Mouse (Mus musculus) forebrain, embryonic 13.5 days (tissue): ENCODE measurements around the gene Zfp985. TPM values are rescaled to one million over a fixed set of nuclear protein-coding genes. Genes with fewer than 3 reads are reported as not detected.
"Not testable (repeated sequence)": the region's sequence is repeated elsewhere in the genome, so short reads cannot be mapped to it uniquely, and the experiment has no call there.

Experiments
- ATAC-seq: fragments of 200-750 bp; cut with Nextera tagmentation; 2 replicates; pipeline ENCODE4 v1.8.0; 2017
- H3K27ac ChIP-seq: fragments of 300-500 bp; sonication (generic); 2 replicates; pipeline ENCODE4 v1.5.1; 2015; ENCODE audit warnings: inconsistent platforms, mild to moderate bottlenecking, moderate library complexity
- H3K27me3 ChIP-seq: fragments of 300-500 bp; sonication (generic); 2 replicates; pipeline ENCODE4 v1.6.1; 2015; ENCODE audit warnings: mild to moderate bottlenecking, inconsistent platforms
- H3K36me3 ChIP-seq: fragments of 300-500 bp; sonication (generic); 2 replicates; pipeline ENCODE4 v1.6.1; 2015; ENCODE audit warnings: mild to moderate bottlenecking, inconsistent platforms; ENCODE audit not compliant: poor library complexity, severe bottlenecking
- H3K4me1 ChIP-seq: fragments of 300-500 bp; sonication (generic); 2 replicates; pipeline ENCODE4 v1.6.1; 2015; ENCODE audit warnings: inconsistent platforms
- H3K4me2 ChIP-seq: fragments of 300-500 bp; sonication (generic); 2 replicates; pipeline ENCODE4 v1.6.1; 2015; ENCODE audit warnings: inconsistent platforms, mild to moderate bottlenecking, moderate library complexity
- H3K4me3 ChIP-seq: fragments of 300-500 bp; sonication (generic); 2 replicates; pipeline ENCODE4 v1.5.1; 2015; ENCODE audit warnings: mild to moderate bottlenecking, inconsistent platforms
- H3K9ac ChIP-seq: fragments of 300-500 bp; sonication (generic); 2 replicates; pipeline ENCODE4 v1.6.1; 2015; ENCODE audit warnings: mild to moderate bottlenecking, inconsistent platforms
- H3K9me3 ChIP-seq: fragments of 300-500 bp; sonication (generic); replicated peaks from 2 replicates; pipeline ENCODE4 v1.6.1; 2016; ENCODE audit warnings: inconsistent platforms
- WGBS: fragments of 180-500 bp; shearing (Covaris S2); methylation state at CpG from one replicate; pipeline ENCODE4 v1.1.7; 2015; 5-methylcytosine and 5-hydroxymethylcytosine counted together
- polyA plus RNA-seq: library from polyadenylated mRNA; unstranded; fragments of >200 nt; fragmentation: Nextera tagmentation; extraction: Ambion mirVana; gene quantifications from 2 replicates; pipeline ENCODE4 v1.2.1, GENCODE M21; 2015

The Zfp985 gene
- polyA plus RNA-seq, 1 experiment from 2014 or later = 0.05 TPM

DNA sequence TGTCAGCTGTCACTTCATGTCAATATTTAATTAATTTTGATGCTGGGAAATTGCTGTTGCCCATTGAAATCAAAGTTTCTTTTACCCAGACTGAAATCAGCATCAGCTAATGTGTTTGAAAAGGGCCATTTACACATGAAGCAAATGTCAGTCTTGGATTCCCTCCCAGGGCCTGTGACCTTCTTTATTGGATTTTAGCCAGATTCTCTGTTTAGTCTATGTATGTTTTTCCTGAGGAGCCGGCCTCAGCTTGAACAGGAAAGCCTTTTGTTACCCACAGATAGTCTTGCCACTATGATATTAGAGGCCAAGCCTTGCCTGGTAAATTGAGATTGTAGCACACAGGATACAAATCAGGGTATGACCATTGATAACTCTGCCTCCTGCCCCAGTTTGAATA is 6.0 kb downstream of the Zfp985 start:
- H3K9me3 ChIP-seq = peaks cover 23% of the 10 kb centered on the region; the same call in 1 of the 2 replicates
- H3K27me3 ChIP-seq, ATAC-seq, H3K36me3 ChIP-seq, H3K4me2 ChIP-seq, H3K27ac ChIP-seq, H3K4me3 ChIP-seq, H3K9ac ChIP-seq, H3K4me1 ChIP-seq: not testable (repeated sequence)
- WGBS = 68% methylated on average over 1 of the region's 1 CpGs

DNA sequence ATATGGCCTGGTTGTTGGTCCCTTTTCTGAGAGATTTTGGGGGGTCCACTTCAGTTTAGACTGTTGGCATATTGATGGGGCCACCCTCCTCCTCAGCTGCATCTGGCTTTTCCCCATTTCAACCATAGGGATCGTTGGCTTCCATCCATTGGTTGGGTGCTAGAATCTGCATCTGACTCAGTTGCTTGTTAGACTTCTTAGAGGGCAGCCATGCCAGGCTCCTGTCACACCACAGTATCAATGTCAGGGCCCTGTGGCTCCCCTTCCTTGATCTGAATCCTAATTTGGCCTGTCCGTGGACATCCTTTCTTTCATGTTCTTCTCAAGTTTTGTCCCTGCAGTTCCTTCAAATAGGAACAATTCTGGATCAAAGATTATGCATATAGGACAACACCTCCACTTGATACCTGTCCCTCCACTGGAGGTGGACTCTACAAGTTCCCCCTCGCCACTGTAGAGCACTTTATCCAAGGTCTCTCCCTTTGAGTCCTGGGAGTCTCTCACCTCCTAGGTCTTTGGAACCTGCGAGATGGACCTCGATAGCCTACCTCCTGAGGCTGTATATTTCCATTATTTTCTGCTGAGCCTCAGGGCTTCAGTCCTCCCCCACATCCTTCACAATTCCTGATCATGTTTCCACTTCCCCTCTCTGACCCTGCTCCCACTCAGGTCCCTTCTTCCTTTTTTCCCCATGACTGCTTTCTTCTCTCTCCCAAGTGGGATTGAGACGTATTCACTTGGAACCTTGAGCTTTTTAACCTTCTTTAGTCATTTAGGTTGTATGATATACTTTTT is 12.5 kb downstream of the Zfp985 start:
- ATAC-seq = no peak
- H3K9me3 ChIP-seq = peaks cover 22% of the 10 kb centered on the region
- H3K27ac ChIP-seq = no peak overlapping the region
- no peaks in the 10 kb centered on the region for H3K36me3 ChIP-seq
- WGBS = 73% methylated on average over 6 of the region's 6 CpGs
- H3K4me2 ChIP-seq = no peak overlapping the region
- no peaks in the 10 kb centered on the region for H3K4me1 ChIP-seq
- H3K9ac ChIP-seq = no peak overlapping the region
- H3K4me3 ChIP-seq = no peak overlapping the region
- H3K27me3 ChIP-seq = no peaks in the 10 kb centered on the region

DNA sequence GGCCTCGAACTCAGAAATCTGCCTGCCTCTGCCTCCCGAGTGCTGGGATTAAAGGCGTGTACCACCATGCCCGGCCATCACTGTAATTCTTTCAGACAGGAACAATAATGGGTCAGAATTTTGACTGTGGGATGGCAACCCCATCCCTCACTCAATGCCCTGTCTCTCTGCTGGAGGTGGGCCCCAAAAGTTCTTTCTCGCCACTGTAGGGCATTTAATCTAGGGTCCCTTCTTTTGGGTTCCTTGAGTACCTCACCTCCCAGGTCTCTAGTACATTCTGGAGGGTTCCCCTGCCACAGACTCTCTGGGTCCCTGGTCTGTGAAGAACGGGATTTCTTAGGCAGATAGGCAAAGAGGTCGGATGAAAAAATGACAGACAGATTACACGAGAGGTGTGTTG is 18.1 kb downstream of the Zfp985 start:
- not testable (repeated sequence) for ATAC-seq, H3K4me2 ChIP-seq, H3K4me3 ChIP-seq, H3K36me3 ChIP-seq, H3K4me1 ChIP-seq, H3K27ac ChIP-seq, H3K9ac ChIP-seq, H3K27me3 ChIP-seq
- peaks cover 13% of the 10 kb centered on the region for H3K9me3 ChIP-seq
- WGBS = 87% methylated on average over 8 of the region's 8 CpGs

DNA sequence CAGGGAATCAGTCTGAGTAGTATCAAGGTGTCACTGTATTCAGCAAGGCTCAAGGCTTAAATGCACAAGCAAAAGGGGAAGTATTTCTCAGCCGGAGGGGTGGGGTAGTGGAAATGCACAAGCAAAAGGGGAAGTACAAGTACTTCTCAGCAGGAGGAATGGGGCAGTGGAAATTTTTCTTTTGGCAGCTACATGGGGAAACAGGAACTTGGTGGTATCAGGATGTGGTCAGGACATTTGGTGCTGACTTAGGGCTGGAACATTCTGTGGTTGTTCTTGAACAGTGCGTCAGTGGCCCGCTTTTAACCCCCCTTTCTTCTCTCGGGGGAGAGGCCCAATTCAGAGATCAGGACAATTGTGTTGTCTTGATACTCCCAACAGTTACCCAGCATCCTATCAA is 26.3 kb downstream of the Zfp985 start:
- 94% methylated on average over 4 of the region's 4 CpGs for WGBS
- not testable (repeated sequence) for H3K36me3 ChIP-seq, H3K27ac ChIP-seq, ATAC-seq, H3K27me3 ChIP-seq, H3K4me1 ChIP-seq, H3K4me2 ChIP-seq, H3K9ac ChIP-seq, H3K4me3 ChIP-seq
- peaks cover 16% of the 10 kb centered on the region; the same call in 1 of the 2 replicates for H3K9me3 ChIP-seq

DNA sequence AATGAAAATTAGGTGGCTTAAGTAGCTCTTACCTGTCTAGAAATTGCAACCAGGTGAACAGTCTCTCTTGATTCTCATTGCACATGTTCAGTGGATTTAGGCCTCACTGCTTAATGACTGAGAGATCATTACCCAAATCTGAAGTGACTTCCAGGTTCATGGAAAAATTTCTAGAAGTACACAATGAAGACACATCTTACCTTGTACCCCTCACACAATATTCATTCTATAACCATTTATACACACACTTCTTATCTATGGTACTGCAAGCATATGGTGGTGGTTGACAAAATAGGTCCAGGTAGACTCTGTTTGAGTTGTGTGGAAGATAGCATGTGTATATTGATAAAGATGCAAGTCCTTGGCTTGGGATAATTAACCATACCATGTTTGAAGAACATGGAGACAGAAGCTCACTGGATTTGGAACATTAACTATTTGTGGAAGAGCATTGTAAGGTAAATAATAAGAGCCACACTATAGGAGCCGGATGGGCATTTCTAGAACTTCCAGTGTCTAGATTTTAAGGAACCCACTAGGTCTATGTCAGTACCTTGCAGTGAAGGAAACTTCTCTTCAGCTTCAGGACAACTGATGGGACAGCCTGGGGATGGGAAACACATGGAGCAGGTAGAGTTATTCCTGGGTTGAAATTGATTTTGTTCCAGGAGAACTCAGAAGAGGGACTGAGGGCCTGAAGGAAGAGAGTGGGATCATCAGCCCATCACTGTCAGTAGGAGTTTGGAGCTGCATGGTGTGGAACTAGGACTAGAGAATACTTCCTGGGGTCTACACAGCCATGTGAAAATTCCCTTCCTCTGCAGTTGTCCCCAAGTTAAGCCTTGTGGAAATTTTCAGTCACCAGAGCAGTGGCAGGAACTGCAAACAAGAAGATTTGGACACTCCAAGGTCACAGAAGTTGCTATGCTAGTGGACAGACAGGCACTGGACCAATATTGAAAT is 33.7 kb downstream of the Zfp985 start:
- peaks cover 17% of the 10 kb centered on the region for H3K9me3 ChIP-seq
- ATAC-seq = no peak
- no peak overlapping the region for H3K4me2 ChIP-seq
- H3K4me3 ChIP-seq = no peak overlapping the region
- no peaks in the 10 kb centered on the region for H3K27me3 ChIP-seq
- no peak overlapping the region for H3K9ac ChIP-seq
- no peaks in the 10 kb centered on the region for H3K4me1 ChIP-seq
- no peak overlapping the region for H3K27ac ChIP-seq
- H3K36me3 ChIP-seq = no peaks in the 10 kb centered on the region
- 67% methylated on average over 1 of the region's 1 CpGs for WGBS

DNA sequence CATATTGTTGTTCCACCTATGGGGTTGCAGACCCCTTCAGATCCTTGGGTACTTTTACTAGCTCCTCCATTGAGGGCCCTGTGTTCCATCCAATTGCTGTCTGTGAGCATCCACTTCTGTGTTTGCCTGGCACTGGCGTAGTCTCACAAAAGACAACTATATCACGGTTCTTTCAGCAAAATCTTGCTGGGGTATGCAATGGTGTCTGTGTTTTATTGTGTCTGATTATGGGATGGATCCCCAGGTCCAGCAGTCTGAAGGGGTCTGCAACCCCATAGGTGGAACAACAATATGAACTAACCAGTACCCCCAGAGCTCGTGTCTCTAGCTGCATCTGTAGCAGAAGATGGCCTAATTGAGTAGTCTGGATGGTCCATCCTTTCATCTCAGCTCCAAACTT is 41.6 kb downstream of the Zfp985 start:
- H3K9me3 ChIP-seq = peaks cover 25% of the 10 kb centered on the region
- not testable (repeated sequence) for H3K27ac ChIP-seq, H3K27me3 ChIP-seq, H3K9ac ChIP-seq, H3K4me1 ChIP-seq, ATAC-seq, H3K4me2 ChIP-seq, H3K4me3 ChIP-seq, H3K36me3 ChIP-seq
- WGBS = 77% methylated on average over 3 of the region's 3 CpGs

DNA sequence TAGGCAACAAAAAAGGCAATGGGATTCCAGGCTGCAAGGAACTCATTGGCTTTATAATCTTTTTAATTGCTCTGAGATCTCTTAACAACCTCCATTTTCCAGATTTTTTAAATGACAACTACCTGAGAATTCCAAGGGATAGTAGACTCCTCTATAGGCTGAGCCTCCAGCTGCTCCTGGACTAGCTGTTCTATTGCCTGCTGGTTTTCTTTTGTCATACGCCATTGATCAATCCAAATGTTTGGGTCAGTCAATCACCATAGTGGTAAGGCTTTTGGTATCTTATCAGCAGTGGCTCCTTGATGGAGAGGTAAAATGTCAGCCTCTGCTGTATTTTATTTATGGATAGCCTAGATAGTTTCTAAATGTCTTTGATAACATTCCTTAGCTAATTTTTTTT is 44.6 kb downstream of the Zfp985 start:
- no peak for ATAC-seq
- no peaks in the 10 kb centered on the region for H3K4me1 ChIP-seq
- peaks cover 40% of the 10 kb centered on the region for H3K9me3 ChIP-seq
- 64% methylated on average over 1 of the region's 1 CpGs for WGBS
- H3K27me3 ChIP-seq = no peaks in the 10 kb centered on the region
- H3K9ac ChIP-seq = no peak overlapping the region
- H3K4me3 ChIP-seq = no peak overlapping the region
- no peak overlapping the region for H3K27ac ChIP-seq
- H3K36me3 ChIP-seq = no peaks in the 10 kb centered on the region
- no peak overlapping the region for H3K4me2 ChIP-seq

DNA sequence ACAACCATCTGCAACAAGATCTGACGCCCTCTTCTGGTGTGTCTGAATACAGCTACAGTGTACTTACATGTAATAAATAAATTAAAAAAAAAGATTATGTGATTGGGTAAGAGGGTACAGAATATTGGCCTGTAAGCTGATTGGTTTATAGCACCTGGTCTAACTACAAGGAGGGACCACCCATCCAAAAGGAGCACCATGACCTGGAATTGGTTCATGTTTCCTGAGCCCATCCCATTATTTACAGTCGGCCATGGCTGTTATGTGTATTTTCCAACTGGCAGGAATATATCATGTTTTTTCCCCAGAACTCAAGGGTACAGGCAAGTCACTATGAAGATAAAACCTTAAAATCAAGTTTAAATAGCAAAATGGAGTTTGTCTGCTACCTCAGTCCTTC is 45.8 kb downstream of the Zfp985 start:
- H3K4me1 ChIP-seq = no peaks in the 10 kb centered on the region
- H3K27ac ChIP-seq = no peak overlapping the region
- H3K27me3 ChIP-seq = no peaks in the 10 kb centered on the region
- WGBS = 67% methylated on average over 2 of the region's 2 CpGs
- ATAC-seq = no peak
- H3K36me3 ChIP-seq = no peaks in the 10 kb centered on the region
- H3K9ac ChIP-seq = no peak overlapping the region
- H3K4me3 ChIP-seq = no peak overlapping the region
- no peak overlapping the region for H3K4me2 ChIP-seq
- H3K9me3 ChIP-seq = peaks cover 49% of the 10 kb centered on the region

DNA sequence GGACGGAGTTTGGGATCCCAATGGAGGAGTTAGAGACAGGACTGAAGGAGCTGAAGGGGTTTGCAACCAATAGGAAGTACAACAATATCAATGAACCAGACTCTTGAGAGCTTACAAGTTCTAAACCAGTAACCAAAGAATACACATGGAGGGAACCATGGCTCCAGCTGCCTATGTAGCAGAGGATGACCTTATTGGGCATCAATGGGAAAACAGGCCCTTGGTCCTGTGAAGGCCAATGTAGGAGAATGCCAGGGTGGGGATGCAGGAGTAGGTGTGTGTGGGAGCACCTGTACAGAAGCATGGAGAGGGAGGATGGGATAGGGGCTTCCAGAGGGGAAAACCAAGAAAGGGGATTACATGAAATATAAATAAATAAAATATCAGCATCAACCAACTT is 48.8 kb downstream of the Zfp985 start:
- no peaks in the 10 kb centered on the region for H3K36me3 ChIP-seq
- H3K9ac ChIP-seq = no peak overlapping the region
- ATAC-seq = no peak
- no peaks in the 10 kb centered on the region for H3K4me1 ChIP-seq
- H3K4me2 ChIP-seq = no peak overlapping the region
- WGBS = 43% methylated on average over 1 of the region's 1 CpGs
- H3K27ac ChIP-seq = no peak overlapping the region
- no peaks in the 10 kb centered on the region for H3K27me3 ChIP-seq
- H3K9me3 ChIP-seq = peaks cover 52% of the 10 kb centered on the region
- no peak overlapping the region for H3K4me3 ChIP-seq

DNA sequence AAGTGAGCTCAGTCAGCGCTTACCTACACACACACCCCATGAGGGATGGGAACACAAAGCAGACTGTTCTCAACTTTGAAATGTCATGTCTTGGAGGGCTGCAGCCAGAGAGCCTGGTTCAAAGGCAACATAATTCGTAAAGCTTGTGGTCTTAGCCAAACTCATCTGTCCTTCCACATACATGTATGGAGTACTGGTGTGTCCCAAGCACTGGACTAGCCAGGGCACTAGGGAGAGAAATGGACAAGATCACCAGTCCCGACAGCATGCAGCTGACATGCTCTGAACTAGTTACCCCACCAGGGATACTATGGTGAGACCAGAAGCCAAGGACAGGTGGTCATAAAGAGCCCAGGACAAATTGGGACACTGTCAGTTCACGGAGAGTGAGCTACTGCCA is 50.7 kb downstream of the Zfp985 start:
- H3K9ac ChIP-seq = no peak overlapping the region
- no peaks in the 10 kb centered on the region for H3K27me3 ChIP-seq
- peaks cover 50% of the 10 kb centered on the region for H3K9me3 ChIP-seq
- H3K4me3 ChIP-seq = no peak overlapping the region
- no peaks in the 10 kb centered on the region for H3K36me3 ChIP-seq
- no peak overlapping the region for H3K4me2 ChIP-seq
- WGBS = 77% methylated on average over 4 of the region's 4 CpGs
- ATAC-seq = no peak
- H3K27ac ChIP-seq = no peak overlapping the region
- H3K4me1 ChIP-seq = no peaks in the 10 kb centered on the region

DNA sequence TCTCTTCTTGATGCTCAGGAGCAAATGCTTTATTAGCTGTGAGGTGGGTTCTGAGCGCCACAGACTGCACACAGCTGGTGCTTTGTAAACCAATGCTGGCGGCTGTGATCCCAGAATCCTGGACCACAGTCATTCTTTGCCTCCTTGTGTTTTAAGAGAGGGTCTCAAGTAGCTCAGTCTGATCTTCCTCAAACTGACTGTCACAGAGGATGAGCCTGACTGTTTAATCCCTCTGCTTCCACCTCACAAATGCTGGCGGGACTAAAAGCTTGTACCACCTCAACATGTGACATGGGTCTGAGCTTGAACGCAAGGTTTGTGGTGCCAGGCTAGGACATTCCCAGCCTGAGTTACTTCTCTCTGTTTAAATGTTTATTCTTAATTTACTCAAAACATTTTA is 52.4 kb downstream of the Zfp985 start:
- no peak overlapping the region for H3K4me2 ChIP-seq
- H3K36me3 ChIP-seq = no peaks in the 10 kb centered on the region
- WGBS = 79% methylated on average over 4 of the region's 4 CpGs
- ATAC-seq = no peak
- H3K4me1 ChIP-seq = no peaks in the 10 kb centered on the region
- peaks cover 40% of the 10 kb centered on the region for H3K9me3 ChIP-seq
- H3K27me3 ChIP-seq = no peaks in the 10 kb centered on the region
- no peak overlapping the region for H3K4me3 ChIP-seq
- no peak overlapping the region for H3K9ac ChIP-seq
- no peak overlapping the region for H3K27ac ChIP-seq

DNA sequence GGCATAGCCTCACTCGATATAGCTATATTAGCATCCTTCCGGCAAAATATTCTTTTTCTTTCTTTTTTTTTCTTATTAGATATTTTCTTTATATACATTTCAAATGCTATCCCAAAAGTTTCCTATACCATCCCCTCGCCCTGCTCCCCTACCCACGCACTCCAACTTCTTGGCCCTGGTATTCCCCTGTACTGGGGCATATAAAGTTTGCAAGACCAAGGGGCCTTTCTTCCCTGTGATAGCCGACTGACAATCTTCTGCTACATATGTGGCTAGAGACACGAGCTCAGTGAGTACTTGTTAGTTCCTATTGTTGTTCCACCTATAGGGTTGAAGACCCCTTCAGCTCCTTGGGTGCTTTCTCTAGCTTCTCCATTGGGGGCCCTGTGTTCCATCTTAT is 53.4 kb downstream of the Zfp985 start:
- H3K9me3 ChIP-seq = peaks cover 39% of the 10 kb centered on the region
- not testable (repeated sequence) for H3K27ac ChIP-seq, H3K36me3 ChIP-seq, H3K4me3 ChIP-seq, H3K27me3 ChIP-seq, ATAC-seq, H3K9ac ChIP-seq, H3K4me2 ChIP-seq, H3K4me1 ChIP-seq
- WGBS = 86% methylated on average over 6 of the region's 6 CpGs
